Mouse (Mus musculus) spleen, postnatal 14 days (tissue): ENCODE measurements around the gene Gnai2.

Experiments used
- DNase-seq, 2 experiments: peaks; one replicate each; pipeline ENCODE4 v3.0.0; 2021 to 2022; ENCODE audit warnings: low spot score in 2 of 2

Gnai2 gene

DNA sequence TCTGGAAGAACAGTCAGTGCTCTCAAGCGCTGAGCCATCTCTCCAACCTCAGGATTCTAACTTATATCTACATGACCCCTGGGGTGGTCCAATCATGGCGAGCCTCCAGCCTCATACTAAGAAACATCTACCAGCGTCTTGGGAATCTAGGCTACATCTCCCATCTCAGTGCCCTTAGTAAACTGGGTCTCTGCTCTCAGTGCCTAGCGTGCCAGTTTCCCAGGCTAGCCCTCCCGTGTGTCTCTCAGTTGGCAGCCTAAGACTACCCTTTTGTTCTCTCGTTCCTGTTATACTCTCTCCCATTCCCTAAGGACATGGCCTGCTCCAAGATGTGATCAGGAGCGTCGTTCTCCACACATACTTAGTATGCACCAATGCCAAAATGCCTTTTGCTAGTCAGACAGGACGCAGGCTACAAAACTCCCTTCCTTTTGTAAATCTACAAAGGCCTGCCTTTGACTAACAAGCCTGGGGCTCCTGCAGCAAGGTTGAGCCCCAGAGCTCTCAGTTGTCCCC, 3.8 kb downstream of the Gnai2 start:
- DNase-seq, result no peak

GRCm38 (mm10) chr9:107630576-107630975, 4.6 kb downstream of the Gnai2 start:
- DNase-seq, result no peak

GRCm38 (mm10) chr9:107629901-107630425, 5.2 kb downstream of the Gnai2 start:
- DNase-seq, result no peak

- DNase-seq, result no peak
Measured at GRCm38 (mm10) chr9:107629411-107629730, 5.8 kb downstream of the Gnai2 start.

DNA sequence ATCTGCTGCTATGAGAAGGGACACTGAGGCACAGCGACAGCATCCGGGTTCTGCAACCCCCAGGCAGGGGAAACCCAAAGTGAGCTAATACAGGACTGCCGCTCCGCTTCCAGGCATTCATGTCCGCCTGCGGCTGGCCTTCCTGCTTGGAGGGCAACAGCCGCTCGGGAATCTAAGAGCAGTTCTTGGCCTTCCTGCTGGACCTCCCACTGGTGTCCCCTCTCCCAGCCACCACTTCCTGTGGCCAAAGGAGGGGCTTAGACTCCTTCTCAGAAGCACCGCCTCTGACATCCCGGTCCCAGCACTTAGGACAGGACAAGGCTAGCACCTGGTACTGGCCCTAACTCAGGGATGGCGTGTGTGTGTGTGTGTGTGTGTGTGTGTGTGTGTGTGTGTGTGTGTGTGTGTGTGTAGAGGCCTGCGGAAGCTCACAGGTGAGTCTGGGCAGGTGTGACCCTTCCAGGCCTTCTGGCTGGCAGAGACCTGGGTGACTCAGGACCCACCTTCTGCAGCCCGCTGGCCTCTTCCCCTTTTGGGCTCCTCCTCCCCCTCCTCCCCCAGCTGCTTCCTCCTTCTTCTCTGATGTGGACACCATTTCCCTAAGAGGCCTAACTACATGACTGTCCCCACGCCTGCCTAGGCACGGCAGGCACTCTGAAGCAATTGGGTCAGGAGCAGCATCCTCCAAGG, 6.3 kb downstream of the Gnai2 start:
- DNase-seq, result peak; percentile 34 to 56

DNA sequence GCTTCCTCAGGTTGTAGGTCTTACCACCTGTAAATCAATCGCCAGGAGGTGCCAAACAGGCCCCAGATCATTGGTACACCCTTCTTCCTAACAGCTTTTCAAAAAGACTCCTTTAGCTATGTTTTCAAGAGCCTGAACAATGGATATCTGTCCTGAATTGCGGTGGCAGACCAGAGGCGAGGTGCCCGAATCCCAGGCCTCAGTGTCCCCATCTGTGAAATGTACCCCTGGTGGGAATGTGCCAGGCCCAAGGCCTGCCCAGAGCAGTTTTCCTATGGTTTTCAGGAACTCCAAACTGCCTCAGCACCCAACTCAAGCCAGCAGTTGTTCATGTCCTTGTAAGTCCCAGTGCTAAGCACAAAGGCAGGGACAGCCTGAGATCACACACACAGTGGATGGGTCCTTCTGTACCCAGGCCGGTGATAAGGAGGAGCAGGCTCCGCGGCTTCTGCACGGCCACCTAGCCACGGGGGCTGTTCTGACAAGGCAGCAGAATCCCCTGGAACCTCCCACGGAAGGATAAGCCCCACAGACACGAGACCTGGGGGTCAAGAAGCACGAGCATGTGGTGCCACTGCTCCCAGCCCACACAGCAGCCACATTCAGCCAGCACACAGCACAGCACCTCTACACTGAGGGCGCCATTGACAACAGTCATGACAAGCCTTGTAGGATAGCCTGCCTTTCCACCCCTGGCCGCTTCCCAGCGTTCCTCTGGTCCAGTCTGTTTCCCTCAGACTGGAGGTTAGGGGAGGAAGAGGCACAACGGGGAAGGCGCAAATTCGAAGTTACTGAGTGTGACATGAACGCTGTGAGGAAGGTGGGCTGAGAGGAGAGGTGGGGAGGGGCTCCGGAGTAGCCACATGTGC, 7.5 kb downstream of the Gnai2 start:
- DNase-seq, result no peak

GRCm38 (mm10) chr9:107626844-107627277, 8.3 kb downstream of the Gnai2 start:
- peak; percentile 59 to 83 for DNase-seq

DNA sequence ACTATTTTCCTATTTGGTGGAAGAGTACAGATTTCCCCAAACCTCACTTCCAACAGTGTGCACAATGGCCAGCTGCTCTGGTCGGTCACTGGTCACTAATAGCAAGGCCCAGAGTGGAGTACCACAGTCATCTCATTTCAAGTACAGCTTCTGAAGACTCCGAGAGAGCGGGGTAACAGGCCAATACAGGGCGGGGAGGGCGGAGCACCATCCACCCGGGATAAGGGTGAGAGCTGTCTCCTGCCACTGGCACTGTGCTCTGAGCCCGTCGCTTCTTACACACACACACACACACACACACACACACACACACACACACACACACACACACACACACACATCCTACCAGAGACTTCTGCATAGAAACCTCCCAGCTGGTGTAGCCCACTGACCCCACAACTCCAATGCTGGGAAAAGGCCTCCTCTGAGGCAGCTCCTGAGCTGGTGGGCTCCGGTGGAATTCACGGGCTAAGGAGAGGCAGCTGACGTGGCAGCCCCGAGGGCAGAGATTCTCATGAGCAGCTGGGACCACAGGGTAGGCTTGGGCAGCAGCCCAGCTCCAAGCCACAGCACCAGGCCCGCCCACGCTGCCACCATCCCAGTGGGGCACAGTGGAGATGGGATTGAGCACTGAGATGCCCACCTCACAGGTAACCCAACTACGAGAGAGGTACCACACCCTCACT, 8.9 kb downstream of the Gnai2 start:
- no peak for DNase-seq

DNA sequence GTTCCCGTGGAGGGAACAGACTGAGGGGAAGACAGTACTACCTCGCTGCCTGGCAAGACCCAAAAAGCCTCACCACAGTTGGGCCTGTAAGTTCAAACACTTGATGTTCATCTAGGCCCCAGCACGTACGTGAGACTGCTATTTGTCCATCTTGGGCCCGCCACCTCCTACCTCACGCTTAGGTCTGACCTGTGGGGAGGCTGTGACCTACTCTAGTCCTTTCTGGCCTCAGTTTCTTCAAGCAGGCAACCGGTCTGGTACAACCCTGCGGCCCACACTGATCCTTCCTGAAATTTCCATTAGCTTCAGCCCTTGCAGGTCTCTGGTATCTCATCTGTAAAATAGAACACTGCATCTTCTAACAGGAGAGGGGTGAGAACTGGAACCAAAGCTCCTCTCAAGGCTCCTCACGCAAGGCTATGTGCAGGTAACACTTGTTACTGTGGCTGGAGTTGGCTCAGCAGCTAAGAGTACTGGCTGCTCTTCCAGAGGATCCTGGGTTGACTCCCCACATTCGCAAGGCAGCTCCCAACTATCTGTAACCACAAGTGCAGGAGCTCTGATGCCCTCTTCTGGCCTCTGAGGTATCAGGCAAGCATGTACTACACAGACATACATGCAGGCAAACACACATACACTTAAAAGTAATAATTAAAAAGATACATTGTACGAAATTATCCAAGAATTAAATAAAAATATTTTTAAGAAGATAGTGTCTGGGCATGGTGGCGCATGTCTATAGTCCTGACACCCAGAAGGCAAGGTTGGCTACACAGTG, 9.6 kb downstream of the Gnai2 start:
- no peak for DNase-seq

DNA sequence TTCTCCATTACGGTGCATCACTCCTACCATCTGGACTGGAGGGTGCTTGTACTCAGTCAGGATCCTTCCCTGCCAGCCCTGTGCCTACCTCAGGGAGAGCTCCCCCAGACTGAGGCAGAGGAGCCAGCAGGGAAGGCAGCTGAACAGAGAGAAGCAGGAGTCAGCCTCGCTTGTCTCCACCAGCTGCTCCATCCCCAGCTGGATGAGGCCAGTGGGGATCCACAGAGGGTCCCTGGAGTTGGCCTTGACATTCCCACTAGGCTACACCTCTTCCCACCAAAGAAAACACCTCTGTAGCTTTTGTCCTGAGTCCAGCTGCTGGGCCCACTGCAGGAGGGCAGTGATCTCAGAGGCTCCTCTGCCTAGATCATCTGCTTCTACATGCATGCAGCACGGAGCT, 10.2 kb downstream of the Gnai2 start:
- DNase-seq, result no peak

GRCm38 (mm10) chr9:107624539-107624938, 10.6 kb downstream of the Gnai2 start:
- no peak for DNase-seq

DNA sequence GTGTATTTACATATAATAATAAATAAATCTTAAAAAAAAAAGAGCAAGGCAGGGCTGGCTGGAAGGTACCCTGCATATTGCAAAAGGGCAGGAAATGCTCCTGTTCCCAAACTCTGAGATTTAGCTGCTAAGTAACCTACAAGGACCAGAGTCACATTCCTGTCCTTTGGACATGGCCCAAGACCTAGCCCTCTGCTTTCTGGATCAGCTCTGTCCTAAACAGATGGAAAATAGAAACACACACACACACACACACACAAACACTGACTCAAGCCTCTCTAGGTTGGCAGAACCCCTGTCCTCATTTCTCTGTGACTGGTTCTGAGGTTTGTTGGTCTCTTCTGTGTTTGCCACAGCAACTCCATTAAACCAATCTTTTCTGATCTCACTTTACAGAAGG, 14.2 kb downstream of the Gnai2 start:
- DNase-seq, result no peak

DNA sequence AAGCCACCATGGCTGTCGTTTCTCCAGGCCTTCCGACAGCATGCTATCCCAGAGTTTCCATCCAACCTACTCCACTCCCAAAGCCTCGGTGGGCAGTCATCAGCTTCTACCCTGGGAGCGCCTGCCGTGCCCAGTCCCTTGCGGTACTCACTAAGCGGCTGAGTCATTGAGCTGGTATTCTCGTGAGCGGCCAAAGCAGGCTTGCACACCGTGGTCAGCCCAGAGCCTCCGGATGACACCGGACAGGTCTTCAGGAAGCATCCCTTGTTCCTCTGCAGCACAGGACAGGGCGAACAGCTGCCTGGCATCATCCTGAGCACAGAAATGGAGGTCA, 15.7 kb downstream of the Gnai2 start:
- DNase-seq, result no peak

DNA sequence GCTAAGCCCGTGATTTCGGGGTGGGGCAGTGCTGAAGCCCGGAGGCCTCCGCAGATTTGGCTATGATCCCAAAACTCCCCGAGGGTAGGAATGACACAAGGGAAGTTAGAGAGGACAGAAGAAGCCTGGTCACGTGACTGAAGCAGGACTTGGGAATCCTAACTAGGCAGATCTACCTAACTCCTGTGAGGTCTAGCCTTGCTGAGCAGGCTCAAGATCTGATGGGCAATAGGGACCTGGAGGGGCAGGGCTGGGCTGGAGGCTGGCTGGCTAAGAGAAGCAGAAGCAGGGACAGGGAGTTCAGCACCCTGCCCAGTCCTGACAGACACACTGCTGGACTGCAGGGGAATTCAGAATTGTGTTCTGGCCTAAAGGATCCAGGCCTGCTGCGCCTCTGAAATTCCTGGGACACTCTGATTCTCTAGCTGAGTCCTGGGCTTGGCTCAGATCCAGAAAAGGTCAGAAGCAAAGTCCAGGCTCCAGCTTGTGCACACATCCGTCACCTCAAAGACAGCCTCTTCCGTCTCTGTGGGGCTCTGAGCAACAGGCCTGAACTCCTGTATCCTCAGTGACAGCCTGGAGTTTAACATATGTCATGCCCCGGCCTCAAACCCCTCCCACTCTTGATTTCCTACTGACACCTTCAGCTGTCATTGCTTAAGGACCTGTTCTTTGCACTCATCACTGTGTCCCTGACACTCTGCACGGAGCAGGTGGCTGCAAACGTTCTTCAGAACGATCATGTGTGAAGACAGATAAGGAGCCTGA, 16.2 kb downstream of the Gnai2 start:
- no peak for DNase-seq

DNA sequence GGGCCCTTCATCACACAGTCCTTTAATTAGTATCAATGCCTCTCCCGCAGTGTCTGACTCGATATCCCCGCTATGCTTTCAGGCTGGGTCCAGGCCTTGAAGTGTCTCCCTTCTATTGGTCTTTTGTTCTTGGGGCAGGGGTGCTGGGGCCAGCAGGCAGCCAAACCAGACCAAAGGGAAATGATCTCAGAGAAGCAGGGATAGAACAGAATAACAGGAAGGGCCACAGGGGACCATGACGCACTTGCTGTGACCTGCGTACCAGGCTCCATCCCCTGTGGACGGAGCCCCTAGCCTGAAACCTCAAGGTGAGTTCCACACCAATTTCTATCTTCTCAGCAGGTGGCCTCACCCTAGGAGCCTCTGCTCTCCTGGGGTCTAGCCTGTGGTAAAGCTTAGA, 17.1 kb downstream of the Gnai2 start:
- DNase-seq, result no peak

GRCm38 (mm10) chr9:107617461-107617860, 17.7 kb downstream of the Gnai2 start:
- no peak for DNase-seq

DNA sequence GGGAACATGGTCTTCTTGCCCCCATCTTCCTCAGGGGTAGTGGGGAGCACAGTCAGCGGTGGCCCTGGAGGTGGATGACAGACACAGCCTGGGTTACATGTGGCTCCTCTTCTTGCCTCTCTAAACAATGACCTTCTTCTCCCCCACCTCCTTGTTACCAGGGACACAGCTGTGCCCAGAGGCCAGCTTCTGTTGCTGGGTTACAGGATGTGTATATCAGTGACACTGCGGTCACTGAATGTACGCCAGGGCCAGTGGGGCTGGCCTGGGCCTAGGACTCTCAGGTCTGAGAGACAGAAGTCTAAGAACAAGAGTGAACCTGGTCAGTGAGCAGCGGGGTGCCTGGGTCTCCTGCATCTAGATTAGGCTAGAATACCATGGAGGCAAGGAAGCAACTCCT, 20.1 kb downstream of the Gnai2 start:
- DNase-seq, result no peak

- no peak for DNase-seq
Measured at GRCm38 (mm10) chr9:107612945-107613569, 22.1 kb downstream of the Gnai2 start.

DNA sequence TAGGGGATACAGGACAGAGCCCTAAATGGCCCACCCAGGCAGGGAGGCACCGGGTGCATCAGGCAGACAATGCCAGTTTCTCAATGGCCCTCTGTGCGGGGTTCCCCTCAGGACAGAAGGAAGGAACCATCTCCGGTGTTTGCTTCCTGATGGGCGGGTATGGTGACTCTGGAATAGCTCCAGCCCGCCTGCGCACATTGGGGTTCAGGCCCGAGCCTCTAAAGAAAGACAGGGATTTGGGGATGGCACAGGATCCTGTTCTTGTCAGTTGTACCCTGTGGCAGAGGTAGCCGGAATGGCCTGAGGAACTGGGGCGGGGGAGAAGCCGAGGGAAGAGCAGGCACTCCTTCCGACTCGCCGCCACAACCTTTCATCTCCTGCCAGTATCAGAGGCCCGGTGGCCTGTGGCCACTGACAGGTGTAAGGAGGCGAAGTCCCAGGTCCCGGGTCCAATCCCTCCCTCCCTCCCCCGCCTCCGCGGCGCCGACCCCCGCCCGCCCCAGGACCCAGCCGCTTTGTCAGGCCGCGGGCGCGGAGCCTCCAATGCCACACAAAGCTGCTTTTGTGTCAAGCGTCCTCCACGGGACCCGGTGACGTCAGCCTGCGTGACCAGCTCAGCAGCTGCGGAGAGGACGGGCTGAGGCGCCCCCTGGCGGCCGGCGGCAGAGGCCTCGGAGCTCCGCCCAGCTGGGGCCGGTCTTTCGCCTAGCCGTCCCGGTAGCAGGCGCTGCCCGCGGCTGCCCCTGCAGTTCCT, 22.8 kb downstream of the Gnai2 start:
- DNase-seq, result peak; percentile 94 to 98
